Mouse (Mus musculus) heart, adult 2 months (tissue): ENCODE measurements around the gene Gpr107. TPM values are rescaled to one million over a fixed set of nuclear protein-coding genes. Genes with fewer than 3 reads are reported as not detected.
"Not testable (repeated sequence)": the region's sequence is repeated elsewhere in the genome, so short reads cannot be mapped to it uniquely, and the experiment has no call there.

Experiments used
- DNase-seq, 2 experiments: peaks; one replicate each; pipeline ENCODE4 v3.0.0; 2021
- H3K27ac ChIP-seq: fragments of 200-600 bp; 2 replicates; pipeline ENCODE4 v1.8.1; 2022
- H3K27me3 ChIP-seq: fragments of 200-500 bp; 2 replicates; pipeline ENCODE4 v1.6.1; 2012; ENCODE audit warnings: mild to moderate bottlenecking, low read length, inconsistent platforms, mixed read lengths; ENCODE audit not compliant: control insufficient read depth, insufficient read depth
- H3K36me3 ChIP-seq: fragments of 200-500 bp; 2 replicates; pipeline ENCODE4 v1.6.1; 2012; ENCODE audit warnings: low read length, inconsistent platforms; ENCODE audit not compliant: control insufficient read depth, insufficient read depth
- H3K4me1 ChIP-seq: fragments of 200-500 bp; 2 replicates; pipeline ENCODE4 v1.6.1; 2011; ENCODE audit warnings: low read length; ENCODE audit not compliant: control insufficient read depth, insufficient read depth
- H3K4me3 ChIP-seq: fragments of 200-600 bp; 2 replicates; pipeline ENCODE4 v1.8.1; 2022
- H3K79me2 ChIP-seq: fragments of 200-500 bp; replicated peaks from 2 replicates; pipeline ENCODE4 v1.6.1; 2012; ENCODE audit warnings: mild to moderate bottlenecking, inconsistent platforms, low read length, moderate library complexity, mixed read lengths; ENCODE audit not compliant: control insufficient read depth, insufficient read depth
- H3K9ac ChIP-seq: fragments of 200-500 bp; 2 replicates; pipeline ENCODE4 v1.6.1; 2012; ENCODE audit warnings: low read depth, mild to moderate bottlenecking, control low read depth, inconsistent platforms, low read length, mixed read lengths
- CTCF ChIP-seq: fragments of 200-600 bp; IDR thresholded peaks from 2 replicates; pipeline ENCODE4 v1.8.1; 2022; ENCODE audit warnings: antibody characterized with exemption, mild to moderate bottlenecking, moderate library complexity
- EP300 ChIP-seq: fragments of 200-500 bp; IDR thresholded peaks from 2 replicates; pipeline ENCODE4 v1.6.1; 2011; ENCODE audit warnings: low read depth, low read length, control low read depth; ENCODE audit not compliant: insufficient read depth
- POLR2A ChIP-seq: fragments of 200-500 bp; IDR thresholded peaks from 2 replicates; pipeline ENCODE4 v1.6.1; 2011; ENCODE audit warnings: mild to moderate bottlenecking, low read depth, low read length, control low read depth; ENCODE audit not compliant: insufficient read depth
- WGBS: fragments of 180-500 bp; shearing (Covaris S2); methylation state at CpG from one replicate; pipeline ENCODE4 v1.1.7; 2018; 5-methylcytosine and 5-hydroxymethylcytosine counted together
- intact Hi-C: fragments of 180-260 bp; cut with DNase I; formaldehyde crosslinking; loops from one replicate; pipeline ENCODE4 v1.15.1; 2025
- polyA plus RNA-seq: library from polyadenylated mRNA; depleted of rRNA; stranded (reverse); fragments of >200 nt; gene quantifications from 2 replicates; pipeline ENCODE4 v1.2.3, GENCODE M21; 2012
- total RNA-seq, 2 experiments: library from RNA; stranded (reverse); gene quantifications; 2 replicates each; pipeline ENCODE4 v1.2.3; 2021

Gene Gpr107
- total and polyA plus RNA-seq, 3 experiments = 16.0 to 30.9 (median 29.0) TPM

GRCm38 (mm10) chr2:31163361-31164118 lies 11.4 kb downstream of the Gpr107 start:
- Histone ChIP-seq H3K9ac (no peak overlapping the region), H3K4me1 (peaks cover 15% of the 10 kb centered on the region), H3K27me3 (no peaks in the 10 kb centered on the region), H3K27ac (peak overlapping the region; percentile 12; the same call in 1 of the 2 replicates), H3K79me2 (peaks cover 4% of the 10 kb centered on the region; the same call in 1 of the 2 replicates), H3K4me3 (no peak overlapping the region), H3K36me3 (no peaks in the 10 kb centered on the region)
- intact Hi-C loops = no loop called here
- TF ChIP-seq EP300 = no peak
- no peak for TF ChIP-seq CTCF
- no peak for TF ChIP-seq POLR2A
- 60% methylated on average over 11 of the region's 11 CpGs for WGBS
- DNase-seq = no peak

- H3K27ac ChIP-seq = peak overlapping the region; percentile 77
Measured at GRCm38 (mm10) chr2:31164841-31165455, 12.8 kb downstream of the Gpr107 start.

GRCm38 (mm10) chr2:31165529-31165928 lies 13.4 kb downstream of the Gpr107 start:
- Histone ChIP-seq H3K27me3 (no peaks in the 10 kb centered on the region), H3K9ac (peak overlapping the region; percentile 9; the same call in 1 of the 2 replicates), H3K4me1 (peaks cover 20% of the 10 kb centered on the region), H3K36me3 (peaks cover 7% of the 10 kb centered on the region; the same call in 1 of the 2 replicates), H3K79me2 (peaks cover 2% of the 10 kb centered on the region; the same call in 1 of the 2 replicates), H3K27ac (peak overlapping the region; percentile 77), H3K4me3 (no peak overlapping the region)
- intact Hi-C loops = no loop called here
- TF ChIP-seq CTCF (no peak), EP300 (no peak), POLR2A (no peak)
- WGBS = 27% methylated on average over 4 of the region's 4 CpGs
- DNase-seq = peak in 1 of 2 experiments; percentile 20

More at GRCm38 (mm10) chr2:31164841-31165455, 12.8 kb downstream of the Gpr107 start:
- H3K79me2 ChIP-seq = peaks cover 2% of the 10 kb centered on the region; the same call in 1 of the 2 replicates
- TF ChIP-seq EP300 = 0 out of 2 replicates have a peak, but pooled peaks have one; percentile 36
- TF ChIP-seq CTCF = no peak
- no peak for TF ChIP-seq POLR2A
- peaks cover 7% of the 10 kb centered on the region; the same call in 1 of the 2 replicates for H3K36me3 ChIP-seq
- H3K4me3 ChIP-seq = no peak overlapping the region
- 11% methylated on average over 5 of the region's 5 CpGs for WGBS
- H3K27me3 ChIP-seq = no peaks in the 10 kb centered on the region
- intact Hi-C loops = no loop called here
- peak; percentile 60 to 63 for DNase-seq
- H3K4me1 ChIP-seq = peaks cover 20% of the 10 kb centered on the region
- peak overlapping the region; percentile 9; the same call in 1 of the 2 replicates for H3K9ac ChIP-seq

GRCm38 (mm10) chr2:31167571-31167970 lies 15.5 kb downstream of the Gpr107 start:
- H3K4me3 ChIP-seq, DNase-seq, H3K27ac ChIP-seq, H3K9ac ChIP-seq, H3K36me3 ChIP-seq, intact Hi-C loops, H3K27me3 ChIP-seq, H3K79me2 ChIP-seq: not testable (repeated sequence)
- WGBS = 98% methylated on average over 2 of the region's 2 CpGs
- H3K4me1 ChIP-seq = peaks cover 25% of the 10 kb centered on the region

- peak overlapping the region; percentile 49 for H3K27ac ChIP-seq
- H3K4me3 ChIP-seq = no peak overlapping the region
- WGBS = 50% methylated on average over 10 of the region's 10 CpGs
- TF ChIP-seq CTCF (no peak), EP300 (peak; percentile 97), POLR2A (0 out of 2 replicates have a peak, but pooled peaks have one; percentile 15)
- H3K79me2 ChIP-seq = peaks cover under 1% of the 10 kb centered on the region; the same call in 1 of the 2 replicates
- H3K36me3 ChIP-seq = peaks cover 9% of the 10 kb centered on the region; the same call in 1 of the 2 replicates
- intact Hi-C loops = no loop called here
- DNase-seq = peak; percentile 53 to 74
- no peak overlapping the region for H3K9ac ChIP-seq
- no peaks in the 10 kb centered on the region for H3K27me3 ChIP-seq
- peaks cover 21% of the 10 kb centered on the region for H3K4me1 ChIP-seq
Measured at GRCm38 (mm10) chr2:31169001-31169400, 16.9 kb downstream of the Gpr107 start.

- Histone ChIP-seq H3K9ac (no peak overlapping the region), H3K27ac (peak overlapping the region; percentile 23), H3K79me2 (no peaks in the 10 kb centered on the region), H3K4me3 (no peak overlapping the region), H3K36me3 (peaks cover 9% of the 10 kb centered on the region; the same call in 1 of the 2 replicates), H3K4me1 (peaks cover 16% of the 10 kb centered on the region), H3K27me3 (no peaks in the 10 kb centered on the region)
- DNase-seq = no peak
- WGBS = 80% methylated on average over 6 of the region's 6 CpGs
- intact Hi-C loops = no loop called here
- no peak for TF ChIP-seq POLR2A
- no peak for TF ChIP-seq CTCF
Measured at GRCm38 (mm10) chr2:31170164-31170563, 18.0 kb downstream of the Gpr107 start.
